Mouse (Mus musculus): ENCODE measurements around the gene Ndufb6. TPM values are rescaled to one million over a fixed set of nuclear protein-coding genes. Genes with fewer than 3 reads are reported as not detected.
"Not testable (repeated sequence)": the region's sequence is repeated elsewhere in the genome, so short reads cannot be mapped to it uniquely, and the experiment has no call there.

Ndufb6 gene
- total RNA-seq, 1 experiment, result 270 TPM

- DNase-seq (ENCODE audit: low read depth, low spot score), result no peak
- Histone ChIP-seq H3K36me3 (ENCODE audit: control insufficient read depth, insufficient read depth, low read length, poor library complexity, severe bottlenecking) (no peaks in the 10 kb centered on the region), H3K9me3 (ENCODE audit: control insufficient read depth, insufficient read depth, low read depth, low read length) (no peaks in the 10 kb centered on the region), H3K4me3 (ENCODE audit: insufficient read depth in 1 of 2, low read depth in 1 of 2, low read length in 2 of 2, poor library complexity in 1 of 2, severe bottlenecking in 1 of 2) (no peak overlapping the region), H3K27ac (ENCODE audit: insufficient read depth, low read depth, low read length, poor library complexity, severe bottlenecking) (no peak overlapping the region), H3K9ac (ENCODE audit: insufficient read depth, low read depth, low read length, poor library complexity, severe bottlenecking) (no peak overlapping the region), H3K4me1 (ENCODE audit: control insufficient read depth in 2 of 2, insufficient read depth in 2 of 2, low read length in 2 of 2, poor library complexity in 1 of 2) (no peaks in the 10 kb centered on the region)
- TF ChIP-seq CHD2 (IDR thresholded peaks at IDR 0.05; ENCODE audit: low read depth, low read length) (no peak), MAFK (IDR thresholded peaks at IDR 0.05; ENCODE audit: insufficient read depth, low read depth, low read length) (no peak)
- in situ Hi-C loops (cut with MboI; ENCODE audit: low sequenced_read_pairs in 2 of 2, unreplicated experiment in 2 of 2), result no loop called here
Observed at GRCm38 (mm10) chr4:40302445-40303125, 23.4 kb upstream of the Ndufb6 start.

- TF ChIP-seq MAFK (IDR thresholded peaks at IDR 0.05; ENCODE audit: insufficient read depth, low read depth, low read length), result peak; percentile 53; the same call in 1 of the 2 replicates
- TF ChIP-seq ZC3H11A (IDR thresholded peaks at IDR 0.05; ENCODE audit: borderline replicate concordance, low read depth, low read length), result peak; percentile 75
- no peak for TF ChIP-seq HCFC1 (IDR thresholded peaks at IDR 0.05; ENCODE audit: borderline replicate concordance, insufficient read depth, low read length)
- Histone ChIP-seq H3K27ac (ENCODE audit: insufficient read depth, low read depth, low read length, poor library complexity, severe bottlenecking) (no peak overlapping the region), H3K9ac (ENCODE audit: insufficient read depth, low read depth, low read length, poor library complexity, severe bottlenecking) (no peak overlapping the region), H3K36me3 (ENCODE audit: control insufficient read depth, insufficient read depth, low read length, poor library complexity, severe bottlenecking) (no peaks in the 10 kb centered on the region), H3K4me1 (ENCODE audit: control insufficient read depth in 2 of 2, insufficient read depth in 2 of 2, low read length in 2 of 2, poor library complexity in 1 of 2) (no peaks in the 10 kb centered on the region), H3K4me3 (ENCODE audit: insufficient read depth in 1 of 2, low read depth in 1 of 2, low read length in 2 of 2, poor library complexity in 1 of 2, severe bottlenecking in 1 of 2) (no peak overlapping the region), H3K9me3 (ENCODE audit: control insufficient read depth, insufficient read depth, low read depth, low read length) (no peaks in the 10 kb centered on the region)
- in situ Hi-C loops (cut with MboI; ENCODE audit: low sequenced_read_pairs in 2 of 2, unreplicated experiment in 2 of 2), result no loop called here
- DNase-seq (ENCODE audit: low read depth, low spot score), result peak; percentile 71
Observed at GRCm38 (mm10) chr4:40301076-40301789, 22.0 kb upstream of the Ndufb6 start.

GRCm38 (mm10) chr4:40299169-40299568, 19.9 kb upstream of the Ndufb6 start:
- H3K36me3 ChIP-seq (ENCODE audit: control insufficient read depth, insufficient read depth, low read length, poor library complexity, severe bottlenecking), result no peaks in the 10 kb centered on the region
- in situ Hi-C loops (cut with MboI; ENCODE audit: low sequenced_read_pairs in 2 of 2, unreplicated experiment in 2 of 2), result loop anchor here (10.0 to 25.0 kb wide), 2 partner anchors 376 to 388 kb away; no protein-coding TSS in a partner anchor
- peaks cover 2% of the 10 kb centered on the region; the same call in 1 of the 2 replicates for H3K9me3 ChIP-seq (ENCODE audit: control insufficient read depth, insufficient read depth, low read depth, low read length)
- DNase-seq (ENCODE audit: low read depth, low spot score), result no peak
- no peak overlapping the region for H3K9ac ChIP-seq (ENCODE audit: insufficient read depth, low read depth, low read length, poor library complexity, severe bottlenecking)
- no peak overlapping the region for H3K27ac ChIP-seq (ENCODE audit: insufficient read depth, low read depth, low read length, poor library complexity, severe bottlenecking)
- no peak overlapping the region for H3K4me3 ChIP-seq (ENCODE audit: insufficient read depth in 1 of 2, low read depth in 1 of 2, low read length in 2 of 2, poor library complexity in 1 of 2, severe bottlenecking in 1 of 2)
- TF ChIP-seq MAFK (IDR thresholded peaks at IDR 0.05; ENCODE audit: insufficient read depth, low read depth, low read length) (no peak), CHD2 (IDR thresholded peaks at IDR 0.05; ENCODE audit: low read depth, low read length) (no peak), ZC3H11A (IDR thresholded peaks at IDR 0.05; ENCODE audit: borderline replicate concordance, low read depth, low read length) (no peak), HCFC1 (IDR thresholded peaks at IDR 0.05; ENCODE audit: borderline replicate concordance, insufficient read depth, low read length) (no peak), ZNF384 (IDR thresholded peaks at IDR 0.05; ENCODE audit: low read depth, low read length) (no peak)
- no peaks in the 10 kb centered on the region for H3K4me1 ChIP-seq (ENCODE audit: control insufficient read depth in 2 of 2, insufficient read depth in 2 of 2, low read length in 2 of 2, poor library complexity in 1 of 2)

GRCm38 (mm10) chr4:40291511-40291910, 12.3 kb upstream of the Ndufb6 start:
- not testable (repeated sequence) for H3K4me3 ChIP-seq (ENCODE audit: insufficient read depth in 1 of 2, low read depth in 1 of 2, low read length in 2 of 2, poor library complexity in 1 of 2, severe bottlenecking in 1 of 2); H3K9me3 ChIP-seq (ENCODE audit: control insufficient read depth, insufficient read depth, low read depth, low read length); DNase-seq (ENCODE audit: low read depth, low spot score); H3K9ac ChIP-seq (ENCODE audit: insufficient read depth, low read depth, low read length, poor library complexity, severe bottlenecking); H3K4me1 ChIP-seq (ENCODE audit: control insufficient read depth in 2 of 2, insufficient read depth in 2 of 2, low read length in 2 of 2, poor library complexity in 1 of 2); H3K27ac ChIP-seq (ENCODE audit: insufficient read depth, low read depth, low read length, poor library complexity, severe bottlenecking); H3K36me3 ChIP-seq (ENCODE audit: control insufficient read depth, insufficient read depth, low read length, poor library complexity, severe bottlenecking)
- in situ Hi-C loops (cut with MboI; ENCODE audit: low sequenced_read_pairs in 2 of 2, unreplicated experiment in 2 of 2), result loop anchor here (10.0 to 25.0 kb wide), 2 partner anchors 383 to 396 kb away; no protein-coding TSS in a partner anchor

GRCm38 (mm10) chr4:40289046-40289445, 9.8 kb upstream of the Ndufb6 start:
- DNase-seq (ENCODE audit: low read depth, low spot score), result no peak
- Histone ChIP-seq H3K9me3 (ENCODE audit: control insufficient read depth, insufficient read depth, low read depth, low read length) (no peaks in the 10 kb centered on the region), H3K4me3 (ENCODE audit: insufficient read depth in 1 of 2, low read depth in 1 of 2, low read length in 2 of 2, poor library complexity in 1 of 2, severe bottlenecking in 1 of 2) (no peak overlapping the region), H3K9ac (ENCODE audit: insufficient read depth, low read depth, low read length, poor library complexity, severe bottlenecking) (no peak overlapping the region), H3K36me3 (ENCODE audit: control insufficient read depth, insufficient read depth, low read length, poor library complexity, severe bottlenecking) (no peaks in the 10 kb centered on the region), H3K4me1 (ENCODE audit: control insufficient read depth in 2 of 2, insufficient read depth in 2 of 2, low read length in 2 of 2, poor library complexity in 1 of 2) (no peaks in the 10 kb centered on the region), H3K27ac (ENCODE audit: insufficient read depth, low read depth, low read length, poor library complexity, severe bottlenecking) (no peak overlapping the region)
- TF ChIP-seq HCFC1 (IDR thresholded peaks at IDR 0.05; ENCODE audit: borderline replicate concordance, insufficient read depth, low read length) (no peak), CHD2 (IDR thresholded peaks at IDR 0.05; ENCODE audit: low read depth, low read length) (no peak), ZC3H11A (IDR thresholded peaks at IDR 0.05; ENCODE audit: borderline replicate concordance, low read depth, low read length) (no peak), ZNF384 (IDR thresholded peaks at IDR 0.05; ENCODE audit: low read depth, low read length) (no peak), MAFK (IDR thresholded peaks at IDR 0.05; ENCODE audit: insufficient read depth, low read depth, low read length) (no peak)
- in situ Hi-C loops (cut with MboI; ENCODE audit: low sequenced_read_pairs in 2 of 2, unreplicated experiment in 2 of 2), result loop anchor here in 1 of 2 experiments (25.0 kb wide), 1 partner anchor 398 kb away; no protein-coding TSS in a partner anchor

Data from ES-E14 (cell line).